Comparison of ENCODE assay signal across 8 mouse cellular contexts in the genomic region with DNA sequence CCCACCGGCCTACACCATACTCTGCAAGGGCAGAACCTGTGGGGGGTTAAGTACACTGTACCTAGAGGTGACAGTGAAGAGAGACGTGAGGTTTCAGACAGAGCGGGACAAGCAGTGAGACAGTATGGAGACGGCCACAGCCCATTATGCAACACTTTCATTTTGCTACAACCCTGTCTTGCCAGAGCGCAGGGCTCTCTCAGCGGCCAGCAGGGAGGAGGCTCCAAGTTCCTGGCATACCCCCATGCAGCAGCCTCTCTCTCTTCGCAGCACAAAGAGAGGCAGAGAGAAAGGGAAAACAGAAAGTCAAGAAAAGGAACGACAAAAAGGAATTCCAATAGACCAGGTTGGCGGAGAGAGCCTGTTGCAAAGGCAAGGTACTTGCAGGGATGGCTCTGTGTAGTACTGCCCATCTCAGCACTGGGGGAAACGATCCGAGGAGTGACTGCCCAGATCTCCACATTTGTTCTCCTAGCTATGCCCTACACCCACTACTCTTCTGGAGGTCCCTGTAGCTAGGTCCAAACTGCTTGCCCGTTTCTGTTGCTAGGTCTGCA. TPM values are rescaled to one million over a fixed set of nuclear protein-coding genes. Genes with fewer than 3 reads are reported as not detected.
DNase-seq lines count a peak whose midpoint lies in the region; ATAC-seq and TF ChIP-seq lines count a peak whose summit lies in the region.

No protein-coding gene starts in this region.

- no peaks in the 10 kb centered on the region for H3K9me3 ChIP-seq in embryonic facial prominence, embryonic 13.5 days
- H3K9me3 ChIP-seq in heart, embryonic 12.5 days (replicated peaks) = no peaks in the 10 kb centered on the region
- H3K9me3 ChIP-seq in kidney, embryonic 14.5 days (ENCODE audit: control insufficient read depth, low read length) = no peaks in the 10 kb centered on the region
- no peaks in the 10 kb centered on the region for H3K9me3 ChIP-seq in midbrain, embryonic 16.5 days (replicated peaks; ENCODE audit: control insufficient read depth, low read length, poor library complexity, severe bottlenecking)
- no peaks in the 10 kb centered on the region for H3K9me3 ChIP-seq in stomach, postnatal 0 days (ENCODE audit: control insufficient read depth, low read length)

- 0 out of 2 replicates have a peak, but pooled peaks have one; percentile 17 for TF ChIP-seq POLR2A in liver, adult 2 months (IDR thresholded peaks at IDR 0.05; ENCODE audit: extremely low read depth, insufficient read depth, low read length)

- H3K36me3 ChIP-seq in embryonic facial prominence, embryonic 13.5 days = no peaks in the 10 kb centered on the region
- H3K36me3 ChIP-seq in heart, embryonic 12.5 days = no peaks in the 10 kb centered on the region
- no peaks in the 10 kb centered on the region for H3K36me3 ChIP-seq in kidney, embryonic 14.5 days (ENCODE audit: control insufficient read depth, insufficient read depth, low read length)
- H3K36me3 ChIP-seq in liver, adult 2 months (ENCODE audit: control insufficient read depth, insufficient read depth, low read length) = no peaks in the 10 kb centered on the region
- no peaks in the 10 kb centered on the region for H3K36me3 ChIP-seq in midbrain, embryonic 16.5 days (ENCODE audit: control insufficient read depth, insufficient read depth, low read length)
- H3K36me3 ChIP-seq in stomach, postnatal 0 days (ENCODE audit: control insufficient read depth, insufficient read depth, low read length) = no peaks in the 10 kb centered on the region

- H3K4me1 ChIP-seq in embryonic facial prominence, embryonic 13.5 days = peaks cover 24% of the 10 kb centered on the region
- peaks cover 20% of the 10 kb centered on the region for H3K4me1 ChIP-seq in heart, embryonic 12.5 days (replicated peaks)
- peaks cover 6% of the 10 kb centered on the region for H3K4me1 ChIP-seq in kidney, embryonic 14.5 days (ENCODE audit: control insufficient read depth, insufficient read depth, low read length)
- H3K4me1 ChIP-seq in liver, adult 2 months (ENCODE audit: control insufficient read depth, insufficient read depth, low read length) = peaks cover 24% of the 10 kb centered on the region
- peaks cover 5% of the 10 kb centered on the region for H3K4me1 ChIP-seq in midbrain, embryonic 16.5 days (ENCODE audit: control insufficient read depth, insufficient read depth, low read length)
- no peaks in the 10 kb centered on the region; the same call in 1 of the 2 replicates for H3K4me1 ChIP-seq in stomach, postnatal 0 days (replicated peaks; ENCODE audit: control insufficient read depth, insufficient read depth)

- no peak for TF ChIP-seq EP300 in stomach, postnatal 0 days (optimal IDR thresholded peaks at IDR 0.05)

- H3K4me3 ChIP-seq in embryonic facial prominence, embryonic 13.5 days = peak overlapping the region; percentile 52
- peak overlapping the region; percentile 50 for H3K4me3 ChIP-seq in heart, embryonic 12.5 days
- peak overlapping the region; percentile 46 for H3K4me3 ChIP-seq in kidney, embryonic 14.5 days (ENCODE audit: low read length)
- H3K4me3 ChIP-seq in liver, adult 2 months (ENCODE audit: insufficient read depth, low read depth, low read length) = peak overlapping the region; percentile 52
- H3K4me3 ChIP-seq in midbrain, embryonic 16.5 days (ENCODE audit: low read depth, low read length) = peak overlapping the region; percentile 41
- H3K4me3 ChIP-seq in stomach, postnatal 0 days (ENCODE audit: low read depth, low read length) = peak overlapping the region; percentile 56

- peak overlapping the region; percentile 73 for H3K9ac ChIP-seq in embryonic facial prominence, embryonic 13.5 days
- H3K9ac ChIP-seq in heart, embryonic 12.5 days = peak overlapping the region; percentile 59
- peak overlapping the region; percentile 53 for H3K9ac ChIP-seq in kidney, embryonic 14.5 days (ENCODE audit: low read depth, low read length)
- H3K9ac ChIP-seq in liver, adult 2 months (ENCODE audit: low read depth, low read length) = peak overlapping the region; percentile 75
- H3K9ac ChIP-seq in midbrain, embryonic 16.5 days (ENCODE audit: low read depth, low read length) = peak overlapping the region; percentile 10
- H3K9ac ChIP-seq in stomach, postnatal 0 days (ENCODE audit: low read length) = peak overlapping the region; percentile 63

- peak overlapping the region; percentile 84 for H3K4me2 ChIP-seq in embryonic facial prominence, embryonic 13.5 days
- peak overlapping the region; percentile 91 for H3K4me2 ChIP-seq in heart, embryonic 12.5 days
- H3K4me2 ChIP-seq in kidney, embryonic 14.5 days (replicated peaks; ENCODE audit: low read depth, low read length) = peak overlapping the region; percentile 73
- H3K4me2 ChIP-seq in midbrain, embryonic 16.5 days (ENCODE audit: low read length) = peak overlapping the region; percentile 59
- H3K4me2 ChIP-seq in stomach, postnatal 0 days (replicated peaks; ENCODE audit: low read depth) = peak overlapping the region; percentile 90

- TF ChIP-seq CTCF in liver, adult 2 months (IDR thresholded peaks at IDR 0.05; ENCODE audit: low read depth, low read length) = 0 out of 2 replicates have a peak, but pooled peaks have one; percentile 6
- no peak for TF ChIP-seq CTCF in stomach, postnatal 0 days (IDR thresholded peaks at IDR 0.05; ENCODE audit: low read depth)

- H3K27me3 ChIP-seq in embryonic facial prominence, embryonic 13.5 days = peaks cover 9% of the 10 kb centered on the region
- 0 out of 2 replicates have a peak, but pooled peaks cover 5% of the 10 kb centered on the region for H3K27me3 ChIP-seq in heart, embryonic 12.5 days (replicated peaks)
- no peaks in the 10 kb centered on the region for H3K27me3 ChIP-seq in kidney, embryonic 14.5 days (ENCODE audit: control insufficient read depth, insufficient read depth, low read length)
- no peaks in the 10 kb centered on the region for H3K27me3 ChIP-seq in liver, adult 2 months (ENCODE audit: control insufficient read depth, insufficient read depth, low read length)
- H3K27me3 ChIP-seq in midbrain, embryonic 16.5 days (ENCODE audit: control insufficient read depth, insufficient read depth, low read depth, low read length) = no peaks in the 10 kb centered on the region
- H3K27me3 ChIP-seq in stomach, postnatal 0 days (ENCODE audit: control insufficient read depth, insufficient read depth, low read length) = no peaks in the 10 kb centered on the region

- peaks cover 12% of the 10 kb centered on the region; the same call in 1 of the 2 replicates for H3K79me2 ChIP-seq in liver, adult 2 months (ENCODE audit: control insufficient read depth, insufficient read depth, low read length)

- peak; percentile 34 for DNase-seq in CD4-positive helper T cell, adult 2 months (ENCODE audit: low read depth, low spot score)
- peak; percentile 37 for DNase-seq in adrenal gland, adult 8-10 months
- peak; percentile 75 for DNase-seq in liver, adult 2 months (ENCODE audit: extremely low read depth, low read depth, low spot score)
- DNase-seq in stomach, postnatal 0 days (ENCODE audit: low spot score) = peak; percentile 43

- no peak for ATAC-seq in embryonic facial prominence, embryonic 13.5 days (ENCODE audit: insufficient number of reproducible peaks, insufficient read depth, low FRiP score, low TSS enrichment, low read depth)
- peak; percentile 67 for ATAC-seq in heart, embryonic 12.5 days (ENCODE audit: insufficient number of reproducible peaks, low FRiP score)
- ATAC-seq in kidney, embryonic 14.5 days (ENCODE audit: low FRiP score, low TSS enrichment) = no peak
- peak; percentile 80 for ATAC-seq in midbrain, embryonic 16.5 days
- peak; percentile 67 for ATAC-seq in stomach, postnatal 0 days (ENCODE audit: low FRiP score, low TSS enrichment)

- H3K27ac ChIP-seq in embryonic facial prominence, embryonic 13.5 days = 0 out of 2 replicates have a peak overlapping the region, but pooled peaks have one; percentile 44
- no peak overlapping the region for H3K27ac ChIP-seq in heart, embryonic 12.5 days (ENCODE audit: poor library complexity, severe bottlenecking)
- no peak overlapping the region for H3K27ac ChIP-seq in kidney, embryonic 14.5 days (ENCODE audit: low read depth, low read length)
- H3K27ac ChIP-seq in liver, adult 2 months (replicated peaks; ENCODE audit: insufficient read depth, low read depth, low read length) = peak overlapping the region; percentile 81
- 0 out of 2 replicates have a peak overlapping the region, but pooled peaks have one; percentile 9 for H3K27ac ChIP-seq in midbrain, embryonic 16.5 days (ENCODE audit: low read length)
- H3K27ac ChIP-seq in stomach, postnatal 0 days (replicated peaks) = 0 out of 2 replicates have a peak overlapping the region, but pooled peaks have one; percentile 24

- WGBS in embryonic facial prominence, embryonic 13.5 days = 3% methylated on average over 12 of the region's 12 CpGs
- WGBS in heart, embryonic 12.5 days = 1% methylated on average over 12 of the region's 12 CpGs
- WGBS in kidney, embryonic 14.5 days = 5% methylated on average over 12 of the region's 12 CpGs
- 3% methylated on average over 12 of the region's 12 CpGs for WGBS in liver, adult 2 months
- WGBS in midbrain, embryonic 16.5 days = under 1% methylated on average over 12 of the region's 12 CpGs
- WGBS in stomach, postnatal 0 days = 2% methylated on average over 11 of the region's 12 CpGs

RNA-seq across cellular contexts. Expression of a gene that starts 0.7 kb away (rescaled TPM):
- 10 to 100 TPM; 49.4 to 80.4 (median 66.3) TPM for total RNA-seq in adrenal gland, adult 8-10 months (2022)
- 9.9 and 17.6 TPM in 2 replicates for polyA plus RNA-seq in embryonic facial prominence, embryonic 13.5 days (2015; fragmentation: Nextera tagmentation; extraction: Ambion mirVana)
- 3.9 and 4.2 TPM in 2 replicates for polyA plus RNA-seq in heart, embryonic 12.5 days (2016; fragmentation: Nextera tagmentation; extraction: Ambion mirVana)
- polyA plus RNA-seq in kidney, embryonic 14.5 days (2014; fragmentation: Nextera tagmentation; extraction: Ambion mirVana) = 10.6 and 12.1 TPM in 2 replicates
- total RNA-seq in liver, adult 2 months (2014; rRNA removed) = 458 and 622 TPM in 2 replicates
- 1,012 and 1,223 TPM in 2 replicates for polyA plus RNA-seq in liver, adult 2 months (2012; rRNA removed)
- polyA plus RNA-seq in midbrain, embryonic 16.5 days (2015; fragmentation: Nextera tagmentation; extraction: Ambion mirVana) = 18.7 and 20.3 TPM in 2 replicates
- polyA plus RNA-seq in stomach, postnatal 0 days (2015; fragmentation: Nextera tagmentation; extraction: Ambion mirVana) = 16.1 and 19.7 TPM in 2 replicates

RNA-seq across cellular contexts. Expression of a gene that starts 16.5 kb away (rescaled TPM):
- total RNA-seq in adrenal gland, adult 8-10 months (2022) = 10 to 100 TPM; 28.7 to 37.8 (median 34.4) TPM
- 11.8 and 16.7 TPM in 2 replicates for polyA plus RNA-seq in embryonic facial prominence, embryonic 13.5 days (2015; fragmentation: Nextera tagmentation; extraction: Ambion mirVana)
- 2.7 and 3.2 TPM in 2 replicates for polyA plus RNA-seq in heart, embryonic 12.5 days (2016; fragmentation: Nextera tagmentation; extraction: Ambion mirVana)
- 29.7 and 43.4 TPM in 2 replicates for polyA plus RNA-seq in kidney, embryonic 14.5 days (2014; fragmentation: Nextera tagmentation; extraction: Ambion mirVana)
- total RNA-seq in liver, adult 2 months (2014; rRNA removed) = 126 and 181 TPM in 2 replicates
- 198 and 213 TPM in 2 replicates for polyA plus RNA-seq in liver, adult 2 months (2012; rRNA removed)
- polyA plus RNA-seq in midbrain, embryonic 16.5 days (2015; fragmentation: Nextera tagmentation; extraction: Ambion mirVana) = 0.53 and 1.4 TPM in 2 replicates
- polyA plus RNA-seq in stomach, postnatal 0 days (2015; fragmentation: Nextera tagmentation; extraction: Ambion mirVana) = 72.6 and 77.8 TPM in 2 replicates

RNA-seq across cellular contexts. Expression of a gene that starts 16.9 kb away (rescaled TPM):
- total RNA-seq in adrenal gland, adult 8-10 months (2022) = not detected
- polyA plus RNA-seq in embryonic facial prominence, embryonic 13.5 days (2015; fragmentation: Nextera tagmentation; extraction: Ambion mirVana) = not detected in 2 replicates
- polyA plus RNA-seq in heart, embryonic 12.5 days (2016; fragmentation: Nextera tagmentation; extraction: Ambion mirVana) = not detected in 2 replicates
- not detected in 2 replicates for polyA plus RNA-seq in kidney, embryonic 14.5 days (2014; fragmentation: Nextera tagmentation; extraction: Ambion mirVana)
- total RNA-seq in liver, adult 2 months (2014; rRNA removed) = not detected in 2 replicates
- polyA plus RNA-seq in liver, adult 2 months (2012; rRNA removed) = 0.37 and 0.80 TPM in 2 replicates
- polyA plus RNA-seq in midbrain, embryonic 16.5 days (2015; fragmentation: Nextera tagmentation; extraction: Ambion mirVana) = not detected in 2 replicates
- polyA plus RNA-seq in stomach, postnatal 0 days (2015; fragmentation: Nextera tagmentation; extraction: Ambion mirVana) = 0.16 and 0.64 TPM in 2 replicates

RNA-seq across cellular contexts. Expression of a gene that starts 24.5 kb away (rescaled TPM):
- 100 to 1,000 TPM in 2 of 4 experiments, 10 to 100 TPM in 2; 85.8 to 143 (median 110) TPM for total RNA-seq in adrenal gland, adult 8-10 months (2022)
- polyA plus RNA-seq in embryonic facial prominence, embryonic 13.5 days (2015; fragmentation: Nextera tagmentation; extraction: Ambion mirVana) = 77.3 and 79.2 TPM in 2 replicates
- 31.0 and 35.3 TPM in 2 replicates for polyA plus RNA-seq in heart, embryonic 12.5 days (2016; fragmentation: Nextera tagmentation; extraction: Ambion mirVana)
- 75.7 and 90.4 TPM in 2 replicates for polyA plus RNA-seq in kidney, embryonic 14.5 days (2014; fragmentation: Nextera tagmentation; extraction: Ambion mirVana)
- total RNA-seq in liver, adult 2 months (2014; rRNA removed) = 347 and 388 TPM in 2 replicates
- polyA plus RNA-seq in liver, adult 2 months (2012; rRNA removed) = 898 and 914 TPM in 2 replicates
- 70.1 and 77.0 TPM in 2 replicates for polyA plus RNA-seq in midbrain, embryonic 16.5 days (2015; fragmentation: Nextera tagmentation; extraction: Ambion mirVana)
- polyA plus RNA-seq in stomach, postnatal 0 days (2015; fragmentation: Nextera tagmentation; extraction: Ambion mirVana) = 64.1 and 68.4 TPM in 2 replicates

RNA-seq across cellular contexts. Expression of a gene that starts 24.6 kb away (rescaled TPM):
- not detected for total RNA-seq in adrenal gland, adult 8-10 months (2022)
- not detected in 2 replicates for polyA plus RNA-seq in embryonic facial prominence, embryonic 13.5 days (2015; fragmentation: Nextera tagmentation; extraction: Ambion mirVana)
- polyA plus RNA-seq in heart, embryonic 12.5 days (2016; fragmentation: Nextera tagmentation; extraction: Ambion mirVana) = not detected in 2 replicates
- not detected in 2 replicates for polyA plus RNA-seq in kidney, embryonic 14.5 days (2014; fragmentation: Nextera tagmentation; extraction: Ambion mirVana)
- 0.09 TPM in 1 of 2 replicates, not detected in the other for total RNA-seq in liver, adult 2 months (2014; rRNA removed)
- polyA plus RNA-seq in liver, adult 2 months (2012; rRNA removed) = not detected in 2 replicates
- polyA plus RNA-seq in midbrain, embryonic 16.5 days (2015; fragmentation: Nextera tagmentation; extraction: Ambion mirVana) = not detected in 2 replicates
- polyA plus RNA-seq in stomach, postnatal 0 days (2015; fragmentation: Nextera tagmentation; extraction: Ambion mirVana) = not detected in 2 replicates

Comparison
In these comparisons a context has a peak if more than half of its experiments do, and no peak if none do; other contexts are left out.
1. ATAC-seq: peak in heart, embryonic 12.5 days (single experiment), midbrain, embryonic 16.5 days (single experiment) and stomach, postnatal 0 days (single experiment); none in embryonic facial prominence, embryonic 13.5 days (single experiment) and kidney, embryonic 14.5 days (single experiment).
2. H3K27ac ChIP-seq: peak in embryonic facial prominence, embryonic 13.5 days (single experiment), liver, adult 2 months (single experiment), midbrain, embryonic 16.5 days (single experiment) and stomach, postnatal 0 days (single experiment); none in heart, embryonic 12.5 days (single experiment) and kidney, embryonic 14.5 days (single experiment).
3. H3K9ac ChIP-seq: peak in every context shown above with its lines; median percentile 75 in liver, adult 2 months; 73 in embryonic facial prominence, embryonic 13.5 days; 63 in stomach, postnatal 0 days; 59 in heart, embryonic 12.5 days; 53 in kidney, embryonic 14.5 days; 10 in midbrain, embryonic 16.5 days.
4. RNA of a gene that starts 0.7 kb away (polyA plus RNA-seq): 1,012 to 1,223 TPM in liver, adult 2 months; 18.7 to 20.3 TPM in midbrain, embryonic 16.5 days, 16.1 to 19.7 TPM in stomach, postnatal 0 days, 10.6 to 12.1 TPM in kidney, embryonic 14.5 days, 9.9 to 17.6 TPM in embryonic facial prominence, embryonic 13.5 days and 3.9 to 4.2 TPM in heart, embryonic 12.5 days; every median in the first group is over 10 times any median in the second.
5. Peak in every context shown above with its lines, with median percentiles within 50 percentile points of each other: DNase-seq, H3K4me2 ChIP-seq and H3K4me3 ChIP-seq.